Mouse (Mus musculus): ENCODE data around the gene St6gal2. TPM values are rescaled to one million over a fixed set of nuclear protein-coding genes. Genes with fewer than 3 reads are reported as not detected.

St6gal2 gene
- polyA plus RNA-seq (2011; ENCODE audit: insufficient read length, low read depth, missing spikeins): not detected in 2 replicates

GRCm38 (mm10) chr17:55445250-55446184, at the start of gene St6gal2:
Gene St6gal2, plus strand, starts transcription at chr17:55445382.
- Histone ChIP-seq H3K4me3 (ENCODE audit: insufficient read depth, low read length) (peak within 1 kb of the TSS; percentile 26), H3K27ac (ENCODE audit: insufficient read depth, low read length) (no peak within 1 kb of the TSS)
- TF ChIP-seq POLR2A (IDR thresholded peaks at IDR 0.05; ENCODE audit: low read depth, low read length): no peak
- TF ChIP-seq CTCF (IDR thresholded peaks at IDR 0.05; ENCODE audit: borderline replicate concordance, insufficient read depth, low read length): no peak

GRCm38 (mm10) chr17:55406043-55406442, 39.1 kb upstream of the St6gal2 start:
- TF ChIP-seq CTCF (IDR thresholded peaks at IDR 0.05; ENCODE audit: borderline replicate concordance, insufficient read depth, low read length) (no peak), POLR2A (IDR thresholded peaks at IDR 0.05; ENCODE audit: low read depth, low read length) (no peak)
- Histone ChIP-seq H3K27ac (ENCODE audit: insufficient read depth, low read length) (no peak overlapping the region), H3K4me1 (ENCODE audit: control insufficient read depth, insufficient read depth, low read length) (no peaks in the 10 kb centered on the region), H3K4me3 (ENCODE audit: insufficient read depth, low read length) (no peak overlapping the region)

More at GRCm38 (mm10) chr17:55445250-55446184, at the start of gene St6gal2:
- H3K4me1 ChIP-seq (ENCODE audit: control insufficient read depth, insufficient read depth, low read length): no peaks in the 10 kb centered on the region

DNA sequence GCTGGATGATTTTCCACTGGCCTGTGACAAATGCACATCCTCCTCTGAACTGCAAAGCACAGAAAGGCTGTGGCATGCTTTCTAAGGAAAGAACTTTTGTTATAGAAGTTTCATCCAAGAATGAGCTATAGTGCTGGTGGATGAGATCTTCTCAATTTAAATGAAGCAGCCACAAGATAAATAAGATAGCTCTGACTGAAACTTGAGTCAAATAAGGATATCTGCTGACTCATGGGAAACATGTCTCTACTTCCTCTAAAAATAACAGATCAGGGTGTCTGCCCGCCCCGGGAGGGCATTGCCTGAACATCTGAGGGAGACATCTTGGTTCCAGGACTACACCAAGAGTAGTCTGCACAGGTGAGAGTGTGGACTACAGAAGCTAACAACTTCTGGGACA, 28.7 kb upstream of the St6gal2 start:
- Histone ChIP-seq H3K27ac (ENCODE audit: insufficient read depth, low read length) (no peak overlapping the region), H3K4me3 (ENCODE audit: insufficient read depth, low read length) (no peak overlapping the region), H3K4me1 (ENCODE audit: control insufficient read depth, insufficient read depth, low read length) (no peaks in the 10 kb centered on the region)
- no peak for TF ChIP-seq POLR2A (IDR thresholded peaks at IDR 0.05; ENCODE audit: low read depth, low read length)
- no peak for TF ChIP-seq CTCF (IDR thresholded peaks at IDR 0.05; ENCODE audit: borderline replicate concordance, insufficient read depth, low read length)

- TF ChIP-seq POLR2A (IDR thresholded peaks at IDR 0.05; ENCODE audit: low read depth, low read length) (no peak), CTCF (IDR thresholded peaks at IDR 0.05; ENCODE audit: borderline replicate concordance, insufficient read depth, low read length) (no peak)
- H3K4me3 ChIP-seq (ENCODE audit: insufficient read depth, low read length): no peak overlapping the region
- no peaks in the 10 kb centered on the region for H3K4me1 ChIP-seq (ENCODE audit: control insufficient read depth, insufficient read depth, low read length)
- no peak overlapping the region for H3K27ac ChIP-seq (ENCODE audit: insufficient read depth, low read length)
Measured at GRCm38 (mm10) chr17:55446185-55446527, 974 bp downstream of the St6gal2 start.

GRCm38 (mm10) chr17:55446698-55447097, 1.5 kb downstream of the St6gal2 start:
- Histone ChIP-seq H3K27ac (ENCODE audit: insufficient read depth, low read length) (no peak overlapping the region), H3K4me1 (ENCODE audit: control insufficient read depth, insufficient read depth, low read length) (no peaks in the 10 kb centered on the region), H3K4me3 (ENCODE audit: insufficient read depth, low read length) (no peak overlapping the region)
- no peak for TF ChIP-seq CTCF (IDR thresholded peaks at IDR 0.05; ENCODE audit: borderline replicate concordance, insufficient read depth, low read length)
- no peak for TF ChIP-seq POLR2A (IDR thresholded peaks at IDR 0.05; ENCODE audit: low read depth, low read length)

- TF ChIP-seq CTCF (IDR thresholded peaks at IDR 0.05; ENCODE audit: borderline replicate concordance, insufficient read depth, low read length) (no peak), POLR2A (IDR thresholded peaks at IDR 0.05; ENCODE audit: low read depth, low read length) (no peak)
- no peaks in the 10 kb centered on the region for H3K4me1 ChIP-seq (ENCODE audit: control insufficient read depth, insufficient read depth, low read length)
- H3K27ac ChIP-seq (ENCODE audit: insufficient read depth, low read length): no peak overlapping the region
- no peak overlapping the region for H3K4me3 ChIP-seq (ENCODE audit: insufficient read depth, low read length)
Measured at GRCm38 (mm10) chr17:55450943-55451342, 5.8 kb downstream of the St6gal2 start.

- H3K4me1 ChIP-seq (ENCODE audit: control insufficient read depth, insufficient read depth, low read length): no peaks in the 10 kb centered on the region
- no peak overlapping the region for H3K27ac ChIP-seq (ENCODE audit: insufficient read depth, low read length)
- no peak for TF ChIP-seq CTCF (IDR thresholded peaks at IDR 0.05; ENCODE audit: borderline replicate concordance, insufficient read depth, low read length)
- no peak for TF ChIP-seq POLR2A (IDR thresholded peaks at IDR 0.05; ENCODE audit: low read depth, low read length)
Measured at GRCm38 (mm10) chr17:55454487-55454886, 9.3 kb downstream of the St6gal2 start.

DNA sequence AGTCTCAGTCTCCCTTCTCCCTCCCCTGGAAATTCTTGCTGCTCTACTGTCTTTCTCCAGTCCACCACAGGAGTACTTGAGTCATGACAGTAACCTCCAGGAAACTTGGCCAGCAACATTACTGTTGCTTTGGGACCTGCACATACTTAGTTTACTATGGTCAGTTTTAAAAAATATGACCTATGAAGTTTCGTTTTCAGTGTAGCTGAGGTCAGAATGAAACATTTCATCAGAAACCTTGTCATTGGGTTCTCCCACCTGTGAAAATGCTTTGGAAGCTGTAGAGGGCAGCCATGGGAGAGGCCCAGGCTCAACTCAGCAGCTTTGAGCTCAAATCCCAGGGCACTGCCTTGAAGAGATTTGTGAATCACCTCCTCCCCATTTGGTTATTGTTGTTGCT, 15.0 kb downstream of the St6gal2 start:
- no peaks in the 10 kb centered on the region for H3K4me1 ChIP-seq (ENCODE audit: control insufficient read depth, insufficient read depth, low read length)
- TF ChIP-seq CTCF (IDR thresholded peaks at IDR 0.05; ENCODE audit: borderline replicate concordance, insufficient read depth, low read length) (no peak), POLR2A (IDR thresholded peaks at IDR 0.05; ENCODE audit: low read depth, low read length) (no peak)
- H3K27ac ChIP-seq (ENCODE audit: insufficient read depth, low read length): no peak overlapping the region
- H3K4me3 ChIP-seq (ENCODE audit: insufficient read depth, low read length): no peak overlapping the region

More at GRCm38 (mm10) chr17:55454487-55454886, 9.3 kb downstream of the St6gal2 start:
- no peak overlapping the region for H3K4me3 ChIP-seq (ENCODE audit: insufficient read depth, low read length)

DNA sequence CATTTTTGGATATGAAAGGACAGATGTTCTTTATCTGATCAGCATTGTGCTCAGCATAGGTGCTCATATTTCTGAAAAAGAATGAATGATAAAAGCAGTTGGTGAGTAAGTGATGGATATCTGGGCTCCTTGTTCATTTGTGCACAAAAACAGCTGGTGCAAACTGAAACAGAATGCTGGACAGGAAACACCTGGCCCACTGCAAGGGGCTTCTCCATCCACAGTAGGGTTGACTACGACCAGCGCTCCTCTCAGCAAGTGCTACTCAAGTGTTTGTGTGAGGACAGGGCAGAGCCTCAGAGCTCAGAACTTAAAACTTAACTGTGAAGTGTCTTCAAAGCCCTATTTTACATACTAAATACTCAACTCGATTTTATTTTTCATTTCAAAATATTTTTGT, 22.4 kb downstream of the St6gal2 start:
- TF ChIP-seq POLR2A (IDR thresholded peaks at IDR 0.05; ENCODE audit: low read depth, low read length): no peak
- no peak for TF ChIP-seq CTCF (IDR thresholded peaks at IDR 0.05; ENCODE audit: borderline replicate concordance, insufficient read depth, low read length)
- Histone ChIP-seq H3K27ac (ENCODE audit: insufficient read depth, low read length) (no peak overlapping the region), H3K4me1 (ENCODE audit: control insufficient read depth, insufficient read depth, low read length) (no peaks in the 10 kb centered on the region), H3K4me3 (ENCODE audit: insufficient read depth, low read length) (no peak overlapping the region)

DNA sequence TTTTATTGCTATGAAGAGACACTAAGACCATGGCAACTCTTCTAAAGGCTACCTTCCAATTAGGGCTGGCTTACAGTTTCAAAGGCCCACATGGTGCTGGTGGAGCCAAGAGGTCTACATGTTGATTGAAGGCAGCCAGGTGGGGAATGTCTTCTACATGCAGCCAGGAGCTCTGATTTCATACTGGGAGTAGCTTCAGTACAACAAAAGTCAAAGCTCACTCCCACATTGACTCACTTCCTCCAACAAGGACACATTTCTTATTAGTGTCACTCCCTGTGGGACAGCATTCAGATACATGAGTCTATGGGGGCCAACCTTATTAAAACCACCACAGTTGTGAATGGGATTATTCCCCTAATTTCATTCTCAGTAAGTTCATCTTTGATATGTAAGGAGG, 23.8 kb downstream of the St6gal2 start:
- TF ChIP-seq POLR2A (IDR thresholded peaks at IDR 0.05; ENCODE audit: low read depth, low read length) (no peak), CTCF (IDR thresholded peaks at IDR 0.05; ENCODE audit: borderline replicate concordance, insufficient read depth, low read length) (no peak)
- no peak overlapping the region for H3K4me3 ChIP-seq (ENCODE audit: insufficient read depth, low read length)
- H3K27ac ChIP-seq (ENCODE audit: insufficient read depth, low read length): no peak overlapping the region
- H3K4me1 ChIP-seq (ENCODE audit: control insufficient read depth, insufficient read depth, low read length): no peaks in the 10 kb centered on the region

All from embryonic fibroblast, embryonic 13.5 days (primary cell).